Mouse (Mus musculus) heart, postnatal 0 days (tissue): ENCODE measurements at regions not wholly inside any gene's neighbourhood (a gene's known extent, or its start where the extent isn't known, plus 50 kb on each side); places are given as distances from the start of the nearest gene placed in this dataset.

ENCODE experiments used
- CTCF ChIP-seq: IDR thresholded peaks from 2 replicates; pipeline ENCODE4 v1.5.1; 2016; ENCODE audit warnings: antibody characterized with exemption, control low read depth, low read depth
- EP300 ChIP-seq: IDR thresholded peaks from 2 replicates; pipeline ENCODE4 v1.6.1; 2016; ENCODE audit warnings: antibody characterized with exemption, low read depth

GRCm38 (mm10) chr3:137563541-137564080 lies 57.8 kb upstream of the Ddit4l start:
- TF ChIP-seq CTCF: no peak
- TF ChIP-seq EP300: no peak
